Mouse (Mus musculus) heart, adult 2 months (tissue): ENCODE results near the gene Nnmt. TPM values are rescaled to one million over a fixed set of nuclear protein-coding genes. Genes with fewer than 3 reads are reported as not detected.

ENCODE experiments used
- DNase-seq, 2 experiments: peaks; one replicate each; pipeline ENCODE4 v3.0.0; 2021
- H3K27ac ChIP-seq: fragments of 200-600 bp; 2 replicates; pipeline ENCODE4 v1.8.1; 2022
- H3K27me3 ChIP-seq: fragments of 200-500 bp; 2 replicates; pipeline ENCODE4 v1.6.1; 2012; ENCODE audit warnings: mild to moderate bottlenecking, low read length, inconsistent platforms, mixed read lengths; ENCODE audit not compliant: control insufficient read depth, insufficient read depth
- H3K36me3 ChIP-seq: fragments of 200-500 bp; 2 replicates; pipeline ENCODE4 v1.6.1; 2012; ENCODE audit warnings: low read length, inconsistent platforms; ENCODE audit not compliant: control insufficient read depth, insufficient read depth
- H3K4me1 ChIP-seq: fragments of 200-500 bp; 2 replicates; pipeline ENCODE4 v1.6.1; 2011; ENCODE audit warnings: low read length; ENCODE audit not compliant: control insufficient read depth, insufficient read depth
- H3K4me3 ChIP-seq: fragments of 200-600 bp; 2 replicates; pipeline ENCODE4 v1.8.1; 2022
- H3K79me2 ChIP-seq: fragments of 200-500 bp; replicated peaks from 2 replicates; pipeline ENCODE4 v1.6.1; 2012; ENCODE audit warnings: mild to moderate bottlenecking, inconsistent platforms, low read length, moderate library complexity, mixed read lengths; ENCODE audit not compliant: control insufficient read depth, insufficient read depth
- H3K9ac ChIP-seq: fragments of 200-500 bp; 2 replicates; pipeline ENCODE4 v1.6.1; 2012; ENCODE audit warnings: low read depth, mild to moderate bottlenecking, control low read depth, inconsistent platforms, low read length, mixed read lengths
- CTCF ChIP-seq: fragments of 200-600 bp; IDR thresholded peaks from 2 replicates; pipeline ENCODE4 v1.8.1; 2022; ENCODE audit warnings: antibody characterized with exemption, mild to moderate bottlenecking, moderate library complexity
- EP300 ChIP-seq: fragments of 200-500 bp; IDR thresholded peaks from 2 replicates; pipeline ENCODE4 v1.6.1; 2011; ENCODE audit warnings: low read depth, low read length, control low read depth; ENCODE audit not compliant: insufficient read depth
- POLR2A ChIP-seq: fragments of 200-500 bp; IDR thresholded peaks from 2 replicates; pipeline ENCODE4 v1.6.1; 2011; ENCODE audit warnings: mild to moderate bottlenecking, low read depth, low read length, control low read depth; ENCODE audit not compliant: insufficient read depth
- WGBS: fragments of 180-500 bp; shearing (Covaris S2); methylation state at CpG from one replicate; pipeline ENCODE4 v1.1.7; 2018; 5-methylcytosine and 5-hydroxymethylcytosine counted together
- intact Hi-C: fragments of 180-260 bp; cut with DNase I; formaldehyde crosslinking; loops from one replicate; pipeline ENCODE4 v1.15.1; 2025
- polyA plus RNA-seq: library from polyadenylated mRNA; depleted of rRNA; stranded (reverse); fragments of >200 nt; gene quantifications from 2 replicates; pipeline ENCODE4 v1.2.3, GENCODE M21; 2012
- total RNA-seq, 2 experiments: library from RNA; stranded (reverse); gene quantifications; 2 replicates each; pipeline ENCODE4 v1.2.3; 2021

The Nnmt gene
- total and polyA plus RNA-seq, 3 experiments: 3.4 to 4.3 (median 4.1) TPM

DNA sequence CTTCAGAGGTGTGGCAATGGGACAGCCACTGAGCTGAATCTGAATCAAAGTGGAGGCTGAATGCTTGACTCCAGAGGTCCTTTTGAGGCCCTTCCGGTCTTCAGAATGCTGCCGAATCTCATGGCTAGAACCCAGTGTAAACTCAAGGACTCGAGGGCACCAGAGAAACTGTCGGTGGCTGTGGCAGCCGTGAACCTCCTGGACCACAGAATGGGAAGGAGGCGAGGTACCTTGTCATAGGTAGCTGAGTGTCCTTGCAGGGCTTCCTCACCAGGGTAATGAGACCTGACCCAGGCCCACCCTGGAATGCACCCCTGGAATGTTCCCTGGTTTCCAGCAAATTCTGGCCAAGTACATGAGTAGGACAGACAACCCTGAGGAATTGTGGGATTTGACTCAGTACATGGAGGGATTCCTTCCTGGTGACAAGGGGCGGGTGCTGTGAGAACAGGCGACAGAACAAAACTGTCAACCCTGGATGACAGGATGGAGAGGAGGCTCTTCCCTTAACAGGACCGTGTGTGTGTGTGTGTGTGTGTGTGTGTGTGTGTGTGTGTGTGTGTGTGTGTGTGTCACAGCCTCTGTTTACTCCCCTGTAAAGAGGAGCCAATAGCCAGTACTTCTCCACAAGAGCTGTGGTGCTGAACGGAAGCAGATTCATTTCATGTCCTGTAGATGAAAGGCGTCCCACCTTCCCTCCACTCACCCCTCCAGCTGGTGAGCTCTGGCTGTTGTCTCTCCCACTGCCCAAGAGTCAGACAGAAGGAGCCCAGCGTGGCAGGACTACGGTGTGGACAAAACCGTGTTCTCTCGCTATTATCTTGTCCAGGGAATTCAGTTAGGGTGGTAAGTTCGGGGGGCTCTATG lies 42.1 kb upstream of the Nnmt start:
- WGBS: 67% methylated on average over 16 of the region's 16 CpGs
- TF ChIP-seq EP300: no peak
- TF ChIP-seq POLR2A: no peak
- no peak for TF ChIP-seq CTCF
- H3K27me3 ChIP-seq: no peaks in the 10 kb centered on the region
- H3K9ac ChIP-seq: peak overlapping the region; percentile 76
- peak; percentile 35 to 60 for DNase-seq
- H3K4me1 ChIP-seq: peaks cover 26% of the 10 kb centered on the region
- no peaks in the 10 kb centered on the region for H3K79me2 ChIP-seq
- H3K36me3 ChIP-seq: no peaks in the 10 kb centered on the region
- H3K4me3 ChIP-seq: peak overlapping the region; percentile 39
- peak overlapping the region; percentile 92 for H3K27ac ChIP-seq
- intact Hi-C loops: loop anchor here (1.0 to 10.0 kb wide), 6 partner anchors 60 to 408 kb away; partner anchors contain the start of genes Zbtb16 and Zw10

DNA sequence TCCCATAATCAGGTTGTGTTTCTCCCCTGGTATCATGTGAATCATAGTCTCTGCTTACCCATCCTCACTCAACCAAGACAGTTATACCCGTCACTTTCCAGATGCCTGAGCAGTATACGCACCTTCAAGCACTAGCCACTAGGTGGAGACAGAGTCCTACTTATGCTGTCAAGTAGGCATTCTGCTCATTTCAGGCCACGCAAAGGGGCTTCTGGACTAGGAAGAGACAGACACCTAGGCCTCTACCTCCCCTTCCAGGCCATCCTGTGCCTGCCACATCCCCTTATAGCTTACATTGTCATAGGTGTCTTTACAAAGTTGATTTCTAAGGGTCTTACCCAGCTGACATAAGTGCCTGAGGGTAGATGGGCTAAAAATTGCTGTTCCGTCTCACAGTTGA lies 41.3 kb upstream of the Nnmt start:
- Histone ChIP-seq H3K79me2 (no peaks in the 10 kb centered on the region), H3K9ac (peak overlapping the region; percentile 76), H3K4me1 (peaks cover 26% of the 10 kb centered on the region), H3K27me3 (no peaks in the 10 kb centered on the region), H3K27ac (peak overlapping the region; percentile 26), H3K36me3 (no peaks in the 10 kb centered on the region), H3K4me3 (no peak overlapping the region)
- no peak; the same call in 1 of the 2 replicates for TF ChIP-seq POLR2A
- TF ChIP-seq CTCF: no peak; the same call in 1 of the 2 replicates
- peak; percentile 92 for TF ChIP-seq EP300
- intact Hi-C loops: loop anchor here (1.0 to 10.0 kb wide), 6 partner anchors 61 to 409 kb away; partner anchors contain the start of genes Zbtb16 and Zw10
- peak; percentile 68 to 75 for DNase-seq
- WGBS: 18% methylated on average over 4 of the region's 4 CpGs

DNA sequence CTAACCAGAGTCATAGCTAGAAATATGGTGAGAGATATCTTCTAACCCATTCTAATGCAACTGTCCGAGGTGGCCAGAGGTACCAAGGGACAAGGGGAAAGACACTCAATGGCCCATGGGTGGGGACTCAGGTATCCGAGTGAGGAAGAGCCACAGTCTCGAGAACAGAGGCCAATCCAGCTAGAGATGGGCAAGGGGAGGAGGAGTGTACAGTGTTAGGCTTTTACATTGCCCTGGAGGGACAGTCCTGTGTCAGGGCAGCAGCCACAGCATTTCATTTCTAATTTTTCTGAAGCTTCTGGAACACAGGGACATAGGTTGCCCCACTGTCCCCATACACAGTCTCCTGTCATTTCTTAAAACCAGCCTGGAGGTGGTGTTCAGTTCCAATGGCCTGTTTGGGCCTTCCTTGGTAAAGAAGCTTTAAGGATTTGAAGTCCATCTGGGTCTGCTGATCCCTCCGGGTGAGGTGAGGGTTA lies 40.7 kb upstream of the Nnmt start:
- Histone ChIP-seq H3K36me3 (no peaks in the 10 kb centered on the region), H3K27me3 (no peaks in the 10 kb centered on the region), H3K9ac (no peak overlapping the region), H3K4me3 (no peak overlapping the region), H3K79me2 (no peaks in the 10 kb centered on the region), H3K27ac (no peak overlapping the region), H3K4me1 (peaks cover 24% of the 10 kb centered on the region)
- intact Hi-C loops: loop anchor here (1.0 to 10.0 kb wide), 7 partner anchors 62 to 409 kb away; partner anchors contain the start of genes Zbtb16 and Zw10
- WGBS: 49% methylated on average over 4 of the region's 4 CpGs
- TF ChIP-seq CTCF (no peak), POLR2A (no peak), EP300 (no peak)
- DNase-seq: peak in 1 of 2 experiments; percentile 14

DNA sequence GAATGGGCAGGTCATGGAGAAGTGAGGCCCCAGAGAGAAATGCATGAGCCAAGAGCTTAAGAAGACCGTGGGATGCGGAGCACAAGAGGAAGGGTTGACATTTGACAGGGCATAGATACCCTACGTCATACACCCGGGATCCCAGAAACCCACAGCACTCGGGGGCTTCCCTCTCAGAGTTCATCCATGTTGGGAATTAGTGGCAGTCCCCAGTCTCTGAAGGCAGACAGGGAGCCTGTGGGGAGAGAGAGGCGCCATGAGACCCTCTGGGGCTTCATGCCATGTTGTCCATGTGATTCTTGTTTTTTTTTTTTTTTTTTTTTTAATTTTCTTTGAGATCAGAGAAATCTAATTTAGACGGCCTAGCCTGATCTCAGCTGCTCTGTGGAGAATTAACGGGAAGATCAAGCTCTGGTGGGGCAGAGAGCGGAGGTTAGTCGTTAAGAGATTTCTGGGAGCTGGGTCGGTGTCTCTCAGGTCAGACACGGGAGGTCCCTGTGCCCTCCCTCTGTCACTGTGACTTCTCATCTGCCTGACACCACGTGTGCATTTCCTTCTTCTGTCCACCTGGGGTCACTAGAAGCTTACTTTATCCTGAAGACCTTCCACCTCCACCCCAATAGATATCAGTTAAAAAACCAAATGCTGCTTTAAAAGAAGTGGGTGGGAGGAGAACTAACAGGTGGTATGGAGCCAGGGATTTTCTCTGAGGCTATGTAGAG lies 40.1 kb upstream of the Nnmt start:
- TF ChIP-seq CTCF (peak; percentile 88), EP300 (0 out of 2 replicates have a peak, but pooled peaks have one; percentile 52), POLR2A (no peak)
- 47% methylated on average over 13 of the region's 13 CpGs for WGBS
- DNase-seq: peak; percentile 34 to 44

DNA sequence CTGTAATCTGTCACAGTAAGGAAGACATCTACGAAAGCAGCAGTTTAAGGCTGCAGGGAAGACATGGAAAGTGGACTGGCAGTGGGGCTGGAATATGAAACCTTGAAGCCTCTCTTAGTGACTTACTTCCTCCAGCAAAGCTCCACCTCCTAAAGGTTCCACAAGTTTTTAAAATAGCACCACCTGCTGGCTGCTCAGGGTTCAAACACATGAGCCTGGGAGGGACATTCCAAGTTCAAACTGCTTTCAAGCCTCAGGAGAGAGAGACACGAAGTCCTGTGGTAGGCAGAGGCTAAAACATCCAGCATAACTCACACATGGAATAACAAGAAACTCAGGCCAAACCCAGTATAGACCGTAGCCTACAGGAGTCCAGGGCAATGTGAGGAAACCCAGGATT lies 39.4 kb upstream of the Nnmt start:
- Histone ChIP-seq H3K36me3 (no peaks in the 10 kb centered on the region), H3K27ac (no peak overlapping the region), H3K4me1 (peaks cover 16% of the 10 kb centered on the region), H3K27me3 (no peaks in the 10 kb centered on the region), H3K79me2 (no peaks in the 10 kb centered on the region), H3K4me3 (no peak overlapping the region), H3K9ac (no peak overlapping the region)
- intact Hi-C loops: loop anchor here (10.0 kb wide), 1 partner anchor 410 kb away; the partner anchor contains the start of gene Zw10
- DNase-seq: peak in 1 of 2 experiments; percentile 15
- TF ChIP-seq EP300 (no peak), POLR2A (no peak), CTCF (peak; percentile 44; the same call in 1 of the 2 replicates)
- 71% methylated on average over 3 of the region's 3 CpGs for WGBS

More for the DNA sequence above, 40.1 kb upstream of the Nnmt start:
- intact Hi-C loops: loop anchor here (1.0 to 10.0 kb wide), 3 partner anchors 62 to 410 kb away; partner anchors contain the start of gene Zw10
- Histone ChIP-seq H3K9ac (no peak overlapping the region), H3K79me2 (no peaks in the 10 kb centered on the region), H3K27ac (no peak overlapping the region), H3K27me3 (no peaks in the 10 kb centered on the region), H3K4me3 (no peak overlapping the region), H3K4me1 (peaks cover 19% of the 10 kb centered on the region), H3K36me3 (no peaks in the 10 kb centered on the region)
